Mouse (Mus musculus): ENCODE data around the gene Rere.

GRCm38 (mm10) chr4:150258388-150258787 lies 23.1 kb upstream of the Rere start:
- TF ChIP-seq CTCF (IDR thresholded peaks at IDR 0.05; ENCODE audit: low read depth) (no peak), EP300 (optimal IDR thresholded peaks at IDR 0.05) (no peak)
